Mouse (Mus musculus): ENCODE measurements around the gene Nfia.
A peak's percentile ranks its signal among the peaks of the same experiment; 100 is the strongest.

Gene Nfia

GRCm38 (mm10) chr4:97767025-97767424, 5.5 kb upstream of the Nfia start:
- DNase-seq: no peak

- DNase-seq: no peak
Observed at GRCm38 (mm10) chr4:97767516-97767915, 5.0 kb upstream of the Nfia start.

- no peak for DNase-seq
Observed at GRCm38 (mm10) chr4:97769861-97770260, 2.7 kb upstream of the Nfia start.

GRCm38 (mm10) chr4:97771426-97771825, 1.1 kb upstream of the Nfia start:
- no peak for DNase-seq

GRCm38 (mm10) chr4:97772084-97772484, 450 bp upstream of the Nfia start:
- DNase-seq: peak; percentile 98

GRCm38 (mm10) chr4:97773110-97773593, 618 bp downstream of the Nfia start:
- DNase-seq: peak; percentile 98

GRCm38 (mm10) chr4:97773791-97774190, 1.3 kb downstream of the Nfia start:
- no peak for DNase-seq

- DNase-seq: no peak
Observed at GRCm38 (mm10) chr4:97774446-97774950, 2.0 kb downstream of the Nfia start.

GRCm38 (mm10) chr4:97775059-97775458, 2.5 kb downstream of the Nfia start:
- DNase-seq: peak; percentile 67

GRCm38 (mm10) chr4:97775494-97776265, 3.1 kb downstream of the Nfia start:
- no peak for DNase-seq

GRCm38 (mm10) chr4:97776388-97777080, 4.0 kb downstream of the Nfia start:
- no peak for DNase-seq

GRCm38 (mm10) chr4:97777081-97777705, 4.7 kb downstream of the Nfia start:
- no peak for DNase-seq

- peak; percentile 39 for DNase-seq
Observed at GRCm38 (mm10) chr4:97777706-97778176, 5.2 kb downstream of the Nfia start, which contains the start of gene E130114P18Rik. TSS of gene E130114P18Rik (minus strand) at chr4:97778078.

GRCm38 (mm10) chr4:97778211-97779002, 5.9 kb downstream of the Nfia start:
- no peak for DNase-seq

- DNase-seq: no peak
Observed at GRCm38 (mm10) chr4:97779003-97779930, 6.7 kb downstream of the Nfia start.

- no peak for DNase-seq
Observed at GRCm38 (mm10) chr4:97780024-97780423, 7.5 kb downstream of the Nfia start.

GRCm38 (mm10) chr4:97780666-97781435, 8.3 kb downstream of the Nfia start:
- no peak for DNase-seq

- no peak for DNase-seq
Observed at GRCm38 (mm10) chr4:97782069-97782468, 9.5 kb downstream of the Nfia start.

- DNase-seq: no peak
Observed at GRCm38 (mm10) chr4:97782497-97782896, 10.0 kb downstream of the Nfia start.
